Mouse (Mus musculus): Measurements from ENCODE around the gene Mia.

- TF ChIP-seq GATA1 (IDR thresholded peaks at IDR 0.05; ENCODE audit: low read length) = no peak
- no peak for TF ChIP-seq TAL1 (IDR thresholded peaks at IDR 0.05; ENCODE audit: low read length)
Observed at GRCm38 (mm10) chr7:27156005-27156404, 25.0 kb downstream of the Mia start.

Measured in erythroblast, embryonic 14.5 days (primary cell).